Mouse (Mus musculus): ENCODE results near the gene Babam2. TPM values are rescaled to one million over a fixed set of nuclear protein-coding genes. Genes with fewer than 3 reads are reported as not detected.

Babam2 gene
- polyA plus RNA-seq, 2 experiments: 15.3 to 21.2 TPM

DNA sequence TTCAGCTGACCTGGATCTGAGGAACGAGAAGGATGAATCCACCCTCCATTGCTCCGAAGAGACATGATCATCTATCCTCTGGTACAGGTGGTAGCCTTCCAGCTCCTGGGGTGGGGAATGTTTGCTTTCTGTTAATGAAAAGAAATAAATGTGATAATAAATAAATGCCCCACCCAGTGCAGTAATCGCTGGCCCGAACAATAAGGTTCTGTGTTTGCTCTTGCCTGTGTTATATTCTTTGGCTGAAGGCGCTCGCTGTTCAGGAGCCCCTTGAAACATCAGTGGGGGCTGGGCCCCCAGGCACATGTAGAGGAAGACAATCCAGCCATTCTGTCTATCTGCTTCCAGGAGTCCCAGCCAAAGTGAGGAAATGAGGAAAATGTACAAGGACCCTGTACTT lies 427.5 kb downstream of the Babam2 start:
- Histone ChIP-seq H3K9ac (replicated peaks) (no peak overlapping the region), H3K27me3 (ENCODE audit: control insufficient read depth, insufficient read depth, low read length) (peaks cover 3% of the 10 kb centered on the region), H3K36me3 (replicated peaks; ENCODE audit: control insufficient read depth, insufficient read depth, low read depth) (no peaks in the 10 kb centered on the region), H3K9me3 (ENCODE audit: control insufficient read depth, low read length) (no peaks in the 10 kb centered on the region), H3K4me3 (ENCODE audit: insufficient read depth in 1 of 2, low read depth in 2 of 2, low read length in 2 of 2) (no peak overlapping the region), H3K4me1 (replicated peaks; ENCODE audit: control insufficient read depth in 2 of 2, insufficient read depth in 2 of 2, low read length in 1 of 2) (0 out of 4 replicates have a peak, but pooled peaks cover 0 to 4% of the 10 kb centered on the region in 2 experiments), H3K4me2 (ENCODE audit: low read depth) (no peak overlapping the region), H3K27ac (no peak overlapping the region)
- DNase-seq (ENCODE audit: low read depth in 3 of 3, low spot score in 3 of 3): no peak
- no peak for ATAC-seq (ENCODE audit: insufficient read depth)
- TF ChIP-seq CTCF (IDR thresholded peaks at IDR 0.05; ENCODE audit: low read depth) (no peak), EP300 (IDR thresholded peaks at IDR 0.05; ENCODE audit: low read depth) (no peak)
- 73% methylated on average over 6 of the region's 6 CpGs for WGBS (ENCODE audit: insufficient replicate concordance)

DNA sequence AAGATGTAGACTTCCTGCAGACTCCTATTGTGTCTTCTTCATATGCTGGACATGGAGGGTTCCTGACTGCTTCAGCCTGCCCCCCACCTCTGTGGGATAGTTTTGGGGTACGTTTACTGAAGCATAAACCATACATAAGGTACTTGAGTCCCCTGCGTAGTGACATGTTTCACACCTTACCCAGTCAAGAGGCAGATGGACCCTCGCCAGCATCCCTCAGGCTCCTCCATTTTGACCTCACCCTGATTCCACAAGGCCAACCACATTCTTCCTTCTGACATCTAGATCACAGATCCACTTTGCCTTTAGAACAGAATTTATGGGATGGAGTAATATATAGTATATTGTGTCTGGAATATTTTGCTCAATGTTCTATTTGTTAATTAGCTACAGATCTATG lies 429.7 kb downstream of the Babam2 start:
- Histone ChIP-seq H3K4me1 (replicated peaks; ENCODE audit: control insufficient read depth in 2 of 2, insufficient read depth in 2 of 2, low read length in 1 of 2) (0 out of 4 replicates have a peak, but pooled peaks cover 0 to 3% of the 10 kb centered on the region in 2 experiments), H3K9me3 (ENCODE audit: control insufficient read depth, low read length) (no peaks in the 10 kb centered on the region), H3K4me2 (ENCODE audit: low read depth) (no peak overlapping the region), H3K4me3 (ENCODE audit: insufficient read depth in 1 of 2, low read depth in 2 of 2, low read length in 2 of 2) (no peak overlapping the region), H3K27ac (no peak overlapping the region), H3K27me3 (ENCODE audit: control insufficient read depth, insufficient read depth, low read length) (peaks cover 13% of the 10 kb centered on the region), H3K36me3 (replicated peaks; ENCODE audit: control insufficient read depth, insufficient read depth, low read depth) (no peaks in the 10 kb centered on the region), H3K9ac (replicated peaks) (no peak overlapping the region)
- WGBS (ENCODE audit: insufficient replicate concordance): 56% methylated on average over 3 of the region's 3 CpGs
- DNase-seq (ENCODE audit: low read depth in 3 of 3, low spot score in 3 of 3) (no peak), ATAC-seq (ENCODE audit: insufficient read depth) (no peak)
- TF ChIP-seq EP300 (IDR thresholded peaks at IDR 0.05; ENCODE audit: low read depth): no peak
- no peak for TF ChIP-seq CTCF (IDR thresholded peaks at IDR 0.05; ENCODE audit: low read depth)

GRCm38 (mm10) chr5:32127927-32128326 lies 430.4 kb downstream of the Babam2 start:
- Histone ChIP-seq H3K4me3 (ENCODE audit: insufficient read depth in 1 of 2, low read depth in 2 of 2, low read length in 2 of 2) (no peak overlapping the region), H3K27me3 (ENCODE audit: control insufficient read depth, insufficient read depth, low read length) (peaks cover 20% of the 10 kb centered on the region), H3K9me3 (ENCODE audit: control insufficient read depth, low read length) (no peaks in the 10 kb centered on the region), H3K36me3 (replicated peaks; ENCODE audit: control insufficient read depth, insufficient read depth, low read depth) (no peaks in the 10 kb centered on the region), H3K27ac (no peak overlapping the region), H3K9ac (replicated peaks) (no peak overlapping the region), H3K4me2 (ENCODE audit: low read depth) (no peak overlapping the region), H3K4me1 (replicated peaks; ENCODE audit: control insufficient read depth in 2 of 2, insufficient read depth in 2 of 2, low read length in 1 of 2) (no peaks in the 10 kb centered on the region)
- DNase-seq (ENCODE audit: low read depth in 3 of 3, low spot score in 3 of 3): no peak
- TF ChIP-seq EP300 (IDR thresholded peaks at IDR 0.05; ENCODE audit: low read depth): no peak
- no peak for TF ChIP-seq CTCF (IDR thresholded peaks at IDR 0.05; ENCODE audit: low read depth)
- ATAC-seq (ENCODE audit: insufficient read depth): no peak
- WGBS (ENCODE audit: insufficient replicate concordance): 23% methylated on average over 3 of the region's 3 CpGs

- 1% methylated on average over 43 of the region's 48 CpGs for WGBS (ENCODE audit: insufficient replicate concordance)
- TF ChIP-seq EP300 (IDR thresholded peaks at IDR 0.05; ENCODE audit: low read depth) (no peak), CTCF (IDR thresholded peaks at IDR 0.05; ENCODE audit: low read depth) (no peak)
- Histone ChIP-seq H3K4me3 (ENCODE audit: insufficient read depth in 1 of 2, low read depth in 2 of 2, low read length in 2 of 2) (peak overlapping the region; percentile 28 to 50), H3K27me3 (ENCODE audit: control insufficient read depth, insufficient read depth, low read length) (peaks cover 70% of the 10 kb centered on the region), H3K4me2 (ENCODE audit: low read depth) (peak overlapping the region; percentile 57), H3K27ac (no peak overlapping the region), H3K4me1 (replicated peaks; ENCODE audit: control insufficient read depth in 2 of 2, insufficient read depth in 2 of 2, low read length in 1 of 2) (0 out of 4 replicates have a peak, but pooled peaks cover 0 to 3% of the 10 kb centered on the region in 2 experiments), H3K9me3 (ENCODE audit: control insufficient read depth, low read length) (no peaks in the 10 kb centered on the region), H3K9ac (replicated peaks) (no peak overlapping the region), H3K36me3 (replicated peaks; ENCODE audit: control insufficient read depth, insufficient read depth, low read depth) (no peaks in the 10 kb centered on the region)
- ATAC-seq (ENCODE audit: insufficient read depth) (no peak), DNase-seq (ENCODE audit: low read depth in 3 of 3, low spot score in 3 of 3) (no peak)
Measured at GRCm38 (mm10) chr5:32132971-32133501, 435.6 kb downstream of the Babam2 start.

- DNase-seq (ENCODE audit: low read depth in 3 of 3, low spot score in 3 of 3) (no peak), ATAC-seq (ENCODE audit: insufficient read depth) (no peak)
- Histone ChIP-seq H3K27ac (no peak overlapping the region), H3K4me2 (ENCODE audit: low read depth) (peak overlapping the region; percentile 57), H3K36me3 (replicated peaks; ENCODE audit: control insufficient read depth, insufficient read depth, low read depth) (no peaks in the 10 kb centered on the region), H3K27me3 (ENCODE audit: control insufficient read depth, insufficient read depth, low read length) (peaks cover 68% of the 10 kb centered on the region), H3K4me3 (ENCODE audit: insufficient read depth in 1 of 2, low read depth in 2 of 2, low read length in 2 of 2) (peak overlapping the region; percentile 24 to 50), H3K9ac (replicated peaks) (no peak overlapping the region), H3K9me3 (ENCODE audit: control insufficient read depth, low read length) (no peaks in the 10 kb centered on the region), H3K4me1 (replicated peaks; ENCODE audit: control insufficient read depth in 2 of 2, insufficient read depth in 2 of 2, low read length in 1 of 2) (0 out of 4 replicates have a peak, but pooled peaks cover 0 to 3% of the 10 kb centered on the region in 2 experiments)
- WGBS (ENCODE audit: insufficient replicate concordance): 0% methylated on average over 20 of the region's 20 CpGs
- TF ChIP-seq EP300 (IDR thresholded peaks at IDR 0.05; ENCODE audit: low read depth) (no peak), CTCF (IDR thresholded peaks at IDR 0.05; ENCODE audit: low read depth) (no peak)
Measured at GRCm38 (mm10) chr5:32133549-32134004, 436.1 kb downstream of the Babam2 start.
